Mouse (Mus musculus): Measurements from ENCODE around the gene Elf4. TPM values are rescaled to one million over a fixed set of nuclear protein-coding genes. Genes with fewer than 3 reads are reported as not detected.

Gene Elf4
- total and polyA plus RNA-seq, 3 experiments, result 1.4 to 12.4 (median 5.3) TPM

- Histone ChIP-seq H3K4me2 (ENCODE audit: insufficient read depth, low read depth, poor library complexity, severe bottlenecking) (no peak overlapping the region), H3K9ac (ENCODE audit: insufficient read depth, low read depth) (no peak overlapping the region), H3K9me3 (replicated peaks; ENCODE audit: low read length) (no peaks in the 10 kb centered on the region), H3K79me2 (replicated peaks; ENCODE audit: control insufficient read depth, extremely low read depth, insufficient read depth, poor library complexity, severe bottlenecking) (no peaks in the 10 kb centered on the region), H3K27ac (ENCODE audit: insufficient read depth, low read depth) (no peak overlapping the region), H3K4me3 (replicated peaks in 1 of 3; ENCODE audit: low read depth in 2 of 3, low read length in 2 of 3, poor library complexity in 1 of 3) (no peak overlapping the region), H3K4me1 (ENCODE audit: control insufficient read depth in 1 of 2, insufficient read depth in 2 of 2) (peaks cover 9 to 29% of the 10 kb centered on the region in 2 experiments), H3K36me3 (replicated peaks in 1 of 2; ENCODE audit: control insufficient read depth in 1 of 2, insufficient read depth in 1 of 2, low read length in 1 of 2) (peaks cover 9 to 40% of the 10 kb centered on the region in 2 experiments), H3K27me3 (replicated peaks) (no peaks in the 10 kb centered on the region)
- DNase-seq (ENCODE audit: extremely low read depth), result no peak
- TF ChIP-seq TBP (conservative IDR thresholded peaks at IDR 0.05; ENCODE audit: low read depth, low read length) (no peak), MAZ (IDR thresholded peaks at IDR 0.05; ENCODE audit: low read depth, low read length) (no peak), TCF12 (IDR thresholded peaks at IDR 0.05; ENCODE audit: low read depth, low read length) (no peak), PAX5 (IDR thresholded peaks at IDR 0.05; ENCODE audit: low read length) (no peak), ETS1 (conservative IDR thresholded peaks at IDR 0.05; ENCODE audit: low read depth, low read length) (no peak), USF1 (IDR thresholded peaks at IDR 0.05; ENCODE audit: low read depth, low read length) (no peak), EP300 (IDR thresholded peaks at IDR 0.05; ENCODE audit: low read length) (no peak), NRF1 (IDR thresholded peaks at IDR 0.05; ENCODE audit: low read depth, low read length) (no peak), POLR2AphosphoS2 (IDR thresholded peaks at IDR 0.05; ENCODE audit: low read depth, low read length) (no peak), HCFC1 (IDR thresholded peaks at IDR 0.05; ENCODE audit: low read depth, low read length) (no peak), CTCF (conservative IDR thresholded peaks at IDR 0.05 in 1 of 2, IDR thresholded peaks at IDR 0.05 in 1 of 2; ENCODE audit: low read depth in 2 of 2, low read length in 2 of 2) (no peak), ZKSCAN1 (IDR thresholded peaks at IDR 0.05; ENCODE audit: borderline replicate concordance, low read depth, low read length) (no peak), MYC (IDR thresholded peaks at IDR 0.05; ENCODE audit: low read depth, low read length) (no peak), ZC3H11A (IDR thresholded peaks at IDR 0.05; ENCODE audit: low read depth, low read length) (no peak), JUND (conservative IDR thresholded peaks at IDR 0.05; ENCODE audit: low read depth, low read length) (no peak), JUN (IDR thresholded peaks at IDR 0.05; ENCODE audit: insufficient read depth, low read depth, low read length) (no peak)
- in situ Hi-C loops (cut with MboI; ENCODE audit: low pct_ligation_motif_present, low pct_unique_long_range_greater_than_20kb, low sequenced_read_pairs), result loop anchor here (10.0 kb wide), 3 partner anchors 55 to 405 kb away; partner anchors contain the start of gene Bcorl1
- dilution Hi-C loops (cut with MboI; ENCODE audit: extremely low pct_ligation_motif_present, extremely low pct_unique_long_range_greater_than_20kb, low sequenced_read_pairs), result no loop called here
Measured at GRCm38 (mm10) chrX:48399994-48400393, 62.9 kb downstream of the Elf4 start.

GRCm38 (mm10) chrX:48389380-48389779 lies 73.6 kb downstream of the Elf4 start:
- no peaks in the 10 kb centered on the region for H3K27me3 ChIP-seq (replicated peaks)
- no peak for DNase-seq (ENCODE audit: extremely low read depth)
- H3K27ac ChIP-seq (ENCODE audit: insufficient read depth, low read depth), result no peak overlapping the region
- no peak overlapping the region for H3K9ac ChIP-seq (ENCODE audit: insufficient read depth, low read depth)
- H3K36me3 ChIP-seq (replicated peaks in 1 of 2; ENCODE audit: control insufficient read depth in 1 of 2, insufficient read depth in 1 of 2, low read length in 1 of 2), result peaks cover 33 to 57% of the 10 kb centered on the region in 2 experiments
- no peaks in the 10 kb centered on the region for H3K4me1 ChIP-seq (ENCODE audit: control insufficient read depth in 1 of 2, insufficient read depth in 2 of 2)
- H3K4me2 ChIP-seq (ENCODE audit: insufficient read depth, low read depth, poor library complexity, severe bottlenecking), result no peak overlapping the region
- in situ Hi-C loops (cut with MboI; ENCODE audit: low pct_ligation_motif_present, low pct_unique_long_range_greater_than_20kb, low sequenced_read_pairs), result no loop called here
- no peak overlapping the region for H3K4me3 ChIP-seq (replicated peaks in 1 of 3; ENCODE audit: low read depth in 2 of 3, low read length in 2 of 3, poor library complexity in 1 of 3)
- no peaks in the 10 kb centered on the region for H3K9me3 ChIP-seq (replicated peaks; ENCODE audit: low read length)
- no peaks in the 10 kb centered on the region for H3K79me2 ChIP-seq (replicated peaks; ENCODE audit: control insufficient read depth, extremely low read depth, insufficient read depth, poor library complexity, severe bottlenecking)
- dilution Hi-C loops (cut with MboI; ENCODE audit: extremely low pct_ligation_motif_present, extremely low pct_unique_long_range_greater_than_20kb, low sequenced_read_pairs), result no loop called here
- TF ChIP-seq MXI1 (IDR thresholded peaks at IDR 0.05; ENCODE audit: low read depth, low read length) (no peak), NRF1 (IDR thresholded peaks at IDR 0.05; ENCODE audit: low read depth, low read length) (no peak), UBTF (IDR thresholded peaks at IDR 0.05; ENCODE audit: low read depth, low read length) (no peak), BHLHE40 (IDR thresholded peaks at IDR 0.05; ENCODE audit: low read depth, low read length) (no peak), HCFC1 (IDR thresholded peaks at IDR 0.05; ENCODE audit: low read depth, low read length) (no peak), GABPA (IDR thresholded peaks at IDR 0.05; ENCODE audit: insufficient replicate concordance, low read depth, low read length) (no peak), POLR2AphosphoS2 (IDR thresholded peaks at IDR 0.05; ENCODE audit: low read depth, low read length) (no peak), ZMIZ1 (IDR thresholded peaks at IDR 0.05; ENCODE audit: low read depth, low read length) (no peak), PAX5 (IDR thresholded peaks at IDR 0.05; ENCODE audit: low read length) (no peak), ZKSCAN1 (IDR thresholded peaks at IDR 0.05; ENCODE audit: borderline replicate concordance, low read depth, low read length) (no peak), USF1 (IDR thresholded peaks at IDR 0.05; ENCODE audit: low read depth, low read length) (no peak), IRF4 (IDR thresholded peaks at IDR 0.05; ENCODE audit: low read depth, low read length) (no peak), TBP (conservative IDR thresholded peaks at IDR 0.05; ENCODE audit: low read depth, low read length) (no peak), RCOR1 (conservative IDR thresholded peaks at IDR 0.05; ENCODE audit: low read depth, low read length) (no peak), MAZ (IDR thresholded peaks at IDR 0.05; ENCODE audit: low read depth, low read length) (no peak), EP300 (IDR thresholded peaks at IDR 0.05; ENCODE audit: low read length) (no peak), MAX (IDR thresholded peaks at IDR 0.05; ENCODE audit: low read length) (no peak), SMC3 (IDR thresholded peaks at IDR 0.05; ENCODE audit: low read depth, low read length) (no peak), ETS1 (conservative IDR thresholded peaks at IDR 0.05; ENCODE audit: low read depth, low read length) (no peak)
